Mouse (Mus musculus) right cerebral cortex, postnatal 36 days (tissue): ENCODE results near the gene Ppa1.

Source experiments
- DNase-seq, 2 experiments: peaks; one replicate each; pipeline ENCODE4 v3.0.0; 2022; ENCODE audit warnings: low spot score in 2 of 2, mixed read lengths in 1 of 2

The Ppa1 gene

DNA sequence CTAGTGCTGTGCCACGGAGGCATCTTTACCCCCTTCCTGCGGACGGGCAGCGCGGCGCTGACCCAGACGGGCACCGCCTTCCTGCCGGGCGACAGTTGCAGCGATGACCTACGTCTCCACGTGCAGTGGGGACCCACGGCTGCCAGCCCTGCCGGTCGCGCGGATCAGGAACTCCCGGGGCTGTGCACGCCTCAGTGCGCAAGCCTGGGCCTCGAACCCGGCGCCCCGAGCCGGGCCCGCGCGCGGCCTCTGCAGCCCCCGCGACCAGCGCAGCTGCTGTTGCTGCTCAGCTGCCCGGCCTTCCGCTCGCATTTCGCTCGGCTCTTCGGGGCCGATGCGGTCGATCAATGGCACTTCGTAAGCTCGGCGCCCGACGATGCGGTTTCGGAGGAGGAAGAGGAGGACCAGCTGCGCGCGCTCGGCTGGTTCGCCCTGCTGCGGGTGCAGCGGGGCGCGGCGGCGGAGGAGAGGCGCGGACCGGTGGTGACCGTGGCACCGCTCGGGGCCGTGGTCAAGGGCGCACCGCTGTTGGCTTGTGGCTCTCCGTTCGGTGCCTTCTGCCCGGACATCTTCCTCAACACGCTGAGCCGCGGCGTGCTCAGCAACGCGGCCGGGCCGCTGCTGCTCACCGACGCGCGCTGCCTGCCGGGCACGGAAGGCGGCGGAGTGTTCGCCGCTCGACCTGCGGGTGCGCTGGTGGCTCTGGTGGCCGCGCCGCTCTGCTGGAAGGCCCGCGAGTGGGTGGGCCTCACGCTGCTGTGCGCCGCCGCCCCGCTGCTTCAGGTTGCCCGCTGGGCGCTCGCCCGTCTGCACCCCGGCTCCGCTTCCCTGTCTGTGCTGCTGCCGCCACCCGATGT, 47.6 kb downstream of the Ppa1 start:
- DNase-seq, result no peak

DNA sequence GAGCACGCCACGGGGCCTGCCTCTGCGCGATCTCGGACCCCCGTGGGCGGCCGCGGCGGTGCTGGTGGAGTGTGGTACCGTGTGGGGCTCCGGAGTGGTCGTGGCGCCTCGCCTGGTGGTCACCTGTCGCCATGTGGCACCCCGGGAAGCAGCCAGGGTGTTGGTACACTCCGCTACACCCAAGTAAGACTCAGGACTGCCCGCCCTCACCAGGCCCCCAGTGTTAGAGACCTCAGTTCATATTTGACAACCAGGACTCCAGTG, 48.1 kb downstream of the Ppa1 start:
- no peak for DNase-seq

GRCm38 (mm10) chr10:61697028-61697427, 48.7 kb downstream of the Ppa1 start:
- DNase-seq, result no peak

DNA sequence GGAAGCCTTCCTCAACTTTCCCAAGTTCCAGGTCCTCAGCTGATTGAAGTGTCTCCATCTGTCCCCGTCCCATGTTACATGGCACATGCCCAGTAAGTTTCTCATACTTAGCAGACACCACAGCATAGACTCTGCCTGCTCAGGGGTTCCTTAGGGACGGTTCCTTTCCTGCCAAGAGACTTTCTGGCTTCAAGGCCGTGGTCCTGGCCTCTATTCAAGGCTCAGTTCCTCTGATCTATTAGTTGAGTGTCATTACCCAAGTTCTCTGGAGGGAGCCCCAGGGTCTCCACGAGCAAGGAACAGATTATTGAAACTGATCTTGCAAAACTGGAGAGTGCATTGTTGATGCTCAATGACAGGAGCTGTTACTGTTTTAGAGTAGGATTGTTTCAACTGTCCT, 56.3 kb downstream of the Ppa1 start:
- no peak for DNase-seq

DNA sequence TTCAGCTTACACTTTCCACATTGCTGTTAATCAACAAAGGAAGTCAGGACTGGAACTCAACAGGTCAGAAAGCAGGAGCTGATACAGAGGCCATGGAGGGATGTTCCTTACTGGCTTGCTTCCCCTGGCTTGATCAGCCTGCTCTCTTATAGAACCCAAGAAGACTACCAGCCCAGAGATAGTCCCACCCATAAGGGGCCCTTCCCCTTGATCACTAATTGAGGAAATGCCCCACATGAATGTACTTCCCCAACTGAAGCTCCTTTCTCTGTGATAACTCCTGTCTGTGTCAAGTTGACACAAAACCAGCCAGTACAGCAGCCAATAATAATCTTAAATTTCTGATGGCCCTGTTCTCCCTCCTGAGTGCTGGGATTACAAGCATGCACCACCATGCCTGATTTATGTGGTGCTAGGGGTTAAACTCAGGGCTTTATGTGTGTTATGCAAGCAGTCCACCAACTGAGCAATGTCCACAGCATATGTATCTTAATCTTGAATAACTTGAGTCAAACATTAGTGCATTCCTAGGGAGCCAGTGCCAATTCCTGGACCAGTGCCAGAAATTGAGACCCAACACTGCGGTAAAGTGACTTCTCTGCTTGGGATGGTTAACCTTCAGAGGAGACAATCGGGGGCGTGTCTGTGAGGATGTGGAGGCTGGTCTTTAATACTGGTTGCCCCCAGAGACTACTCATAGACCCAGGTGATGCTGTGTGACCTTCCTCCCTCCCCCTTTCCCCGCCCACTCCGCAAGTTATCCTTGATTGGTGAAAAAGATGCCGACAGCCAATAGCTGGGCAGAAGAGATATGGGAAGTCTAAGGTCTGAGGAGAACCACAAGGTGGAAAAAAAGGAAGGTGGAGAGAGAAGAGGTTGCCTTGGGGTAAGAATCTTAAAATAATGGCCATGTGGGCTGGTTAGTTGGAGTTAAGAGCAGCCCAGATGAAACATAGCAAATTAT, 58.3 kb downstream of the Ppa1 start:
- no peak for DNase-seq

GRCm38 (mm10) chr10:61713601-61714000, 65.2 kb downstream of the Ppa1 start:
- no peak for DNase-seq

DNA sequence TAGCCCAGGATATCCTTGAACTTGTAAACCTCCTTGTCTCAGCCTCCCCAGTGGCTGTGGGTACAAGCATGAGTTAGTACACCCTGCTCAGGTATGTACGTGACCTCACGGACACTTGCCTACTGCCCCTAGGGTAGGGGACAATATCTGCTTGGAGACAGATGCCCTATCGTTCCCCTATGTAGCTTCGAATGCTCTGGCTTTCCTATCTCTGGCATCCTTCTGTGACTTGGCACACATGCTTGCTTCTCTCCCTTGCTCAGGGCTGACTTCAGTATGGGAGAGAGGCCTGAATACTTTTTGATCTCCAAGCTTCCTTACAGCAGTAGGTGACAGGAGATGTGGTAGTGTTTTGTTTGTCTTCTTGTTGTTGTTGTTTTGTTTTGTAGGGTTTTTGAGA, 65.8 kb downstream of the Ppa1 start:
- DNase-seq, result no peak

DNA sequence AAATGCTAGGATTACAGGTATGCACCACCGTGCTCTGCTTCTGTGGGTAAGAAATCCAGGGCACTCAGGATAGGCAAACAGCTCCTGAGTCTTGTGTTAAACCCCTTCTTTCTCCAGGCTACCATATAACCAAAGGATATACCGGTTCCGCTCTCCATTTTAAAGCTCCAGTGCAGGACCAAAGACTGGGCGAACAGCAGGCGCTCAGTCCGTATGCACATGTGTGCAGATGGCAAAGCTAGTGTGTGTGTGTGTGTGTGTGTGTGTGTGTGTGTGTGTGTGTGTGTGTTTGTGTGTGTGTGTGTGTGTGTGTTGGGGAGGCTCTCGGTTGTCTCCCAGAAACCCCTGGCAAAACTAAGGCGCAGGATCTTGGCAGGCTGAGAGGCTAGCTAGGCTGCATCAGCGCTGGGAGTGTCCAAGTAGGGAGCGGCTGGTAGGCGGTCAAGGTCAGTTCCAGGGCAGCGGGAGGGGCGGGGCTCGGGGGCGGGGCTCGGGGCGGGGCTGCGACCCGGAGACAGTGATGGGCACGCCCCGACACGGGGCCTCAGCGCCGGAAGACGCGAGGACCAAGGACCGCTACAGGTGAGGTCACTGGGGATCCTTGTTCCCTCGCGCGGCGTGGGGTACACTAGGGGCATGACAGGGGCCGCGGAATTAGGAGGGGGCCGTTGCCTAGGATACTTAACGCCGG, 66.6 kb downstream of the Ppa1 start, which contains the start of gene Aifm2:
Gene Aifm2 (plus strand): TSS at position 493 of the 691 bp plus-strand sequence.
- DNase-seq, result no peak

GRCm38 (mm10) chr10:61715462-61715837, 67.1 kb downstream of the Ppa1 start:
- no peak for DNase-seq

DNA sequence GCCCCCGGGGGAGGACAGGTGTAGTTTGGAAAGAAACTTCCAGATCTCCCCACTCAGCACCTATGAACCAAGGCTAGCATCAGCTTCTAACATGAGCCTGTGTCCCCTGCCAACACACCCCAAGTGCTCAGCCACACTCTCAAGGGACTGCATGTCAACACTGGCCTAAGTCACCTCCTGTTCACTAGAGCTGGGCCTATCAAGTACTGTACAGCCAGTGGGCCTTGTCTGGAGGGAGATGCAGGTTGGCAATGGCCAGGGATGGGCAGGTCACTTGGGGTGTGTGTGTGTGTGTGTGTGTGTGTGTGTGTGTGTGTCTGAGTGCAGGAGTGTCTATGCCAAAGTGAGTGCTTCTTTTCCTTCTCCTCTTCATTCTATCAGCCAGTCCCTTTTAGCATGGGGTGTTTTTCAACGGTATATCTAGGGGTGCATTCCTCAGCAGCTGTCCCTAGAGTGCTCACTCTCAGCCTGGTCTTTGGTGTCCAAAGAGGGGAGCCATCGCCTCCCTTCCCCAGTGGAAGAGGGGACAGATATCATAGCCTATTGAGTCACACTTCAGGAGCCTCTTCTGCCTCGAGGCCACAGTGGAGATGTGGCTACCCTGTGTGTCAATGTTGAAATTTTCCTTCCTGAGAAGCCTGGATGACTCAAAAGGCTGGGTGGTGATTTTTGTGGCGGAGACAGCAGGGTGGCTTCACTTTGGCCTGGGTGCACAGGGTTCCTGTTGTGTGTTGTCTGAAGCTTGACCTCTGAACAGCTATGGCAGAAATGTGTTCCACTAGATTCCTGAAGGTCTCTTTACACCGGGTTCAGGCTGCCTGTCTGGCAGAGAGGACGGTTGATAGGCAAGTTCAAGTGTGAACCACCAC, 67.9 kb downstream of the Ppa1 start:
- DNase-seq, result no peak

GRCm38 (mm10) chr10:61717406-61718296, 69.3 kb downstream of the Ppa1 start:
- no peak for DNase-seq

GRCm38 (mm10) chr10:61720331-61720730, 72.0 kb downstream of the Ppa1 start:
- DNase-seq, result no peak

- no peak for DNase-seq
Measured at GRCm38 (mm10) chr10:61722215-61722614, 73.9 kb downstream of the Ppa1 start.

DNA sequence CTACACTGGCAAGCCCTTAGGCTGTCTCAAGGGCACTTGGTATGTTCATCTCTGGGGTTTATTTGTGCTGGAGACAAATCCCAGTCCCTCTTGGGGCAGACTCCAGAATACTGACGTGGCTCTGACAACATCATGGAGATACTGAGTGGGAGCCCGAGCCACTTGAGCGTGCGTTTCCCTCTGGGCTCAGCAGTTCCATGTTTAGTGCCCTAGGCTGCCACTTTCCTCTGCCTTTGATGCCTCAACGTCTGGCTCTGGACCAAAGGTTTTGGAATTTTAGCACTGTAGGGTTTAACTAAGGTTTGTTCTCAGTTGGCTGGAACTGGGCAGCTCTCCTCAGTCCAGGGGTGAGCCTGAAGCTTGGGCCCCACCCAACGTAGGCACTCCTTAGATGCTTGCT, 74.9 kb downstream of the Ppa1 start:
- DNase-seq, result no peak
